Mouse (Mus musculus) 416B (cell line): Measurements from ENCODE around the gene Ttll11.

Source experiments
- DNase-seq: peaks from one replicate; pipeline ENCODE4 v3.0.0; 2011; ENCODE audit warnings: low read depth

Ttll11 gene

GRCm38 (mm10) chr2:35823589-35823988, 156.1 kb downstream of the Ttll11 start:
- no peak for DNase-seq

GRCm38 (mm10) chr2:35818883-35819282, 160.8 kb downstream of the Ttll11 start:
- peak; percentile 12 for DNase-seq

- DNase-seq: no peak
Observed at GRCm38 (mm10) chr2:35816056-35816661, 163.6 kb downstream of the Ttll11 start.

- no peak for DNase-seq
Observed at GRCm38 (mm10) chr2:35812561-35812933, 167.2 kb downstream of the Ttll11 start.

- peak; percentile 4 for DNase-seq
Observed at GRCm38 (mm10) chr2:35811801-35812560, 167.7 kb downstream of the Ttll11 start.

- DNase-seq: no peak
Observed at GRCm38 (mm10) chr2:35810027-35810426, 169.7 kb downstream of the Ttll11 start.

GRCm38 (mm10) chr2:35809141-35809540, 170.6 kb downstream of the Ttll11 start:
- DNase-seq: no peak

GRCm38 (mm10) chr2:35805881-35806280, 173.8 kb downstream of the Ttll11 start:
- DNase-seq: no peak

GRCm38 (mm10) chr2:35803095-35803494, 176.6 kb downstream of the Ttll11 start:
- DNase-seq: no peak

GRCm38 (mm10) chr2:35801759-35802158, 178.0 kb downstream of the Ttll11 start:
- no peak for DNase-seq

GRCm38 (mm10) chr2:35799073-35799472, 180.6 kb downstream of the Ttll11 start:
- no peak for DNase-seq

- DNase-seq: no peak
Observed at GRCm38 (mm10) chr2:35797998-35798397, 181.7 kb downstream of the Ttll11 start.

- DNase-seq: no peak
Observed at GRCm38 (mm10) chr2:35789362-35790326, 190.1 kb downstream of the Ttll11 start.

GRCm38 (mm10) chr2:35785877-35786276, 193.8 kb downstream of the Ttll11 start:
- no peak for DNase-seq

GRCm38 (mm10) chr2:35783368-35783767, 196.3 kb downstream of the Ttll11 start:
- no peak for DNase-seq

- no peak for DNase-seq
Observed at GRCm38 (mm10) chr2:35779266-35779665, 200.4 kb downstream of the Ttll11 start.

GRCm38 (mm10) chr2:35776935-35777334, 202.8 kb downstream of the Ttll11 start:
- no peak for DNase-seq

GRCm38 (mm10) chr2:35775651-35776055, 204.1 kb downstream of the Ttll11 start:
- no peak for DNase-seq

GRCm38 (mm10) chr2:35770541-35770940, 209.2 kb downstream of the Ttll11 start:
- no peak for DNase-seq

GRCm38 (mm10) chr2:35769398-35769797, 210.3 kb downstream of the Ttll11 start:
- no peak for DNase-seq

GRCm38 (mm10) chr2:35768538-35769238, 211.0 kb downstream of the Ttll11 start:
- no peak for DNase-seq
